Mouse (Mus musculus): Measurements from ENCODE around the gene Lmf1.

The Lmf1 gene

DNA sequence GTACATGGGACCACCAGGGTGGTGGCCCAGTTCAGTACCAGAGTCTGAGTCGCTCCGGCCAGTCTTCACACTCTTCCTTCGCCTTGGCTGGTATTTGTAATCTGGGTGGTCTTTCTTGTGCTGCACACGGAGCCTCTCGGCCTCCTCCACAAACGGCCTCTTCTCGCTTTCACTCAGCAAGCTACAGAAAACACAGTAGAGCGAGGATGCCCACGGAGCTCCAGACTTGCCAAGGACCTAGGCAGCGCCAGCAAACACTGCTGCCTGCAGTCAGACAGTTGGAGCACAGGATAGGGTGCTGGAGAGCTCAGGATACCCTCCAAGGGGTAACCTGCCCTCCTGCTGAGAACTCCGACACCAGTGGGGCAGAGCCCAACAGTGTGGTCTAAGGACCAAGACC is 10.0 kb upstream of the Lmf1 start:
- DNase-seq, result no peak

DNA sequence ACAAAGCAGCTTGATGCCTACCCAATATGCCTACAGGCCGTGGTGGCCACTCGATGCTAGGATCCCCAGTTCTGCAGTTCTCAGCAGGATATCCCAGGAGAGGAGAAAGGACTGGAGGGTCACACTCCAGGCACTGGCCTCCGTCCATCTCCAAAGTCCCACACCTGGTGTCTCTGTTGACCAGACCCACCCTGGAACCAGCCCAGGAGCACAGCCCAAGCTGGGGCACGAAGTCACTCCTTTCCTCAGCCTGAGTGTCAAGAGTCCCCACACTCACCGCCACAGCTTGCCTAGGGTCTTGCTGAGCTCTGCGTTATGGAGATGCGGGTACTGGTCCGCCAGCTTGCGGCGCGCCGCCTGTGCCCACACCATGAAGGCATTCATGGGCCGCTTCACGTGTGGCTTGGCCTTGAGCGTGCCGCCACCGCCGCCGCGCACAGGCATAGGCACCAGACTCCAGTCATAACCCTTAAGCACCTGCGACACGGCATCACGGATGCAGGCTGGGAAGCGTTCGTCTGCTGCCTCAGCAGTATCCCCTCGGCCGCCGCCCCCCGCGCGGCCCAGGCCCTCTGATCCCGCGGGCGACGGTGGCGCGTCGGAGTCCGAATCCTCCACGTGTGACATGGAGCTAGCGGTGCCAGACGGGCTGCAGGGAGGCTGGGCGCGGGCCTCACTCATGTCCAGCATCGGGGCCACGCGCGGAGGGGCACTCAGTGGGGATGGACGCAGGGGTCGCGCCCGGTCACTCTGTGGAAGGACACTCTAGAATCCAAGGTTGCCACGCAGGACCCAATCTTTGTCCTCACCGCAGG is 8.8 kb upstream of the Lmf1 start:
- DNase-seq, result peak in 1 of 2 experiments; percentile 50

DNA sequence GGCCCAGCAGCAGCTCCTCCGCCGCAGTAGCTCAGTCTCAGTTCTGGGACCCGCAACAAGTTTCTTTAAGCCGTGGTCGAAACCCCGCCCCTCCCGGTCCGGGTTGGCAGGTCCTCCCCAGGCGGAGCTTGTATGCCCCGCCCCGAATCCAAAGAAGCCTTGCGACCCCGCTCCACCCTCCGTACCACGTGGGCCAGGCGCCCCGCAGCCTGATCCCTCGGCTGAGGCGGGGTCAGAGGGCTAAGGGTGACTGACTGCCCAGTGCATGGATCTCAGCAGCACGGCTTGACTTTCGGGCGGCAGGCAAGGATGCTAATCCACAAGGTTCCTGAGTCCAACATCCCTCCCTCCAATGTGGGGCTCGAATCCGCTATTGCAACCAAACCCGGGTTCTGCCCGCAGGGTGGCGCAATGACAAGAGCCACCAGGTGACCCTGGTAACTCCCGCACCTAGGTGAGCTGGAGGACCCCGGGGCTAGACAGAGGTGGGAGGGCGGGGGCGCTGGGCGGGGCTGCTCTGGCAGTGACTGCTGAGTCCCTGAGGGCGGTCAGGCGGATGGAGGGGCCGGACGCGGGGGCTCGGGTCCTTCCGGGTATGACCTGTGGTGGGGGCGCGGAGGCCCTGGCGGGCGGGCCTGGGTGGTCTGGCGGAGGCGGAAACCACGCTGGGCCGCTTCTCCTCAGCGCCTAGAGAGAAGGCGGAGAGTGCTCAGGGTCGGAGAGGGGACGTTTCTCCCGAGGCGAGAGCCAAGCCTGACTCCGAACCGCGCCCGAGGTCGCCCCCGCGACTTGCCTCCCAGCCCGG is 8.0 kb upstream of the Lmf1 start, which contains the start of gene Sox8:
Sox8 (minus strand) TSS at position 39 of the 805 bp plus-strand sequence.
- peak; percentile 73 to 74 for DNase-seq

DNA sequence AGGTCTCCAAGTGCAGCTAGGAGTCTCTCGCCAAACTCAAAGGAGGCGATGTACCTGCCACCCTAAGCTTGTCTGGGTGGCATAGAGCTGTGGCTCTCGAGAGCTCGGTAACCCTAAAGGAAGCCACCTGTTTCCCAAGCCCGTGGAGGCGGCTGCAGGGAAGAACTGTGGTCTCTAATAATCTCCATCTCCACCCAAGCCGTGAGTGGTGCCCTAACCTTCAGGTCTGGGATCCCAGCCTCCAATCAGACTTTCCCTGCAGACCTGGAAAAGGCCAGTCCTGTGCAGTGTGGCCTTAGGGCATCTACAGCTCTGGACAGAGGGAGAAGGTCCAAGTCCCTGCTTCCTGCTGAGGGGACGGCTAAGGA is 7.4 kb upstream of the Lmf1 start:
- DNase-seq, result no peak

DNA sequence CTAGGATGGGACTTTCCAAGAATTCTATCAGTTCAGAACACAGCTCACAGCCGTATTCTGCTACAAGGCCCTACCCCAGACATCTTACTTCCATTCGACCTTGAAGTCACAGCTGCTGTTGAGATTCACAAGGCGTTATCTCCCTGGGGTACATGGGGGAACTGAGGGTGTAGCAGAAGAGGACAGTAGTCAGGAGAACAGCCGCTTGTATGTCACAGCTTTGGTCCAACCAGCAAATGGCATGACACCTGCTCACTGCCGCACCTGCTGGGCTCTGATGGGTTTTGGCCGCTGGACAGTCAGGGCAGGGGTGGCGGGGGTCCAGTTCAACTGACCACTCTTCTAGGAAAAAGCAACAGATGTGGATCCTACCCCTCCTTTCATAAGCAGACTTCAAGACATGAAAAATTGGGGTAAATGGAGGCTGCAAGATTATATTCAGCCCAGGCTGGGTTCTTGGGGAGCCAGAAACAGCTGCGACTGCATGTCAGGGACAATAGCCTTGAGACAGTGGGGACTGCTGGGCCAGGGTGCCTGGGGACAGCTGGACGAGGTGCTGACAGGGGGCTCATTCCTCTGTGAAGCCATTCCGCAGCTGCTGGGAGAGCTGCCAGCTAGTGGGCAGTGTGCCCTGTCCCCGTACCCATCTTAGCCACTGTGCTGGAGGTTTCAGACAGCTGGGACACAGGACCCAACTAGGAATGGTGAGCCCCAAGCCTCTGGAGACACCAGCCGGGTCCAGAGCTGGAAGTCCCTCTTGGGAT is 3.5 kb upstream of the Lmf1 start:
- peak in 1 of 2 experiments; percentile 58 for DNase-seq

DNA sequence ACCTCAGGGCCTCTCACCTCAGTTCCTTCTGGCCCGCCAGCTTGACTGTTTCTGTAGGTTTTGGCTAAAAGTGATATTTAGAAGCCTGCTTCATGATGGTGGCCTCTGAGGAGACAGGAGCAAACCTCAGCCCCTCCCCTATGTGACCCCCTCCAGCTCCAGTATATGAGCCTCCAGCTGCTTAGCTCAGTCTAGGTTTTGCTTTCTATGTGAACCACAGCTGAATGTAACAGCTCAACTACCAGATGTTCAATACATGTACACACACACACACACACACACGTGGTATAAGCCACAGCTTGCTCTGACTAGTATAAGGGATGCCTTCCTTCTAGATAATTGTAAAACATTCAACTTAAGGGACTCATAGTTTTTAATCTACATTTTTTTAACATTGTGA is 2.9 kb upstream of the Lmf1 start:
- no peak for DNase-seq

DNA sequence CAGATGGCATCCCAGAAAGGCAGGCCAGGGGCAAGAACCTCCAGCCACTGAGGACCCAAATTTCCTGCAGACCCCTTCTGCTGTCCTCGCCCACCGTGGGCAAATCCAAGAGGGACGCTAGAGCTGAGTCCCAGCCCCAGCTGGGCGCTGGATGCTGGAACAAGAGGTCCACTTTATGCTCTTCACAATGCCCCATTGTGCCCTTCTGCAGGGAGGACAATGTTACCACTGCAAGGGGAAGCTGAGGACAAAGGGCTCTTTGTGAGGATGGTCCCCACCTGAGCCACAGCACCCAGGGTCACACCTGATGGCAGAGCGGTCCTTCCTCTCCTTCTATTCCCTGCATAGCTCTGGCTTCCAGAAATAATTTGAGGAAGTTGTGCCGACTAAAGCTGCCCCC is 1.6 kb upstream of the Lmf1 start:
- DNase-seq, result no peak

DNA sequence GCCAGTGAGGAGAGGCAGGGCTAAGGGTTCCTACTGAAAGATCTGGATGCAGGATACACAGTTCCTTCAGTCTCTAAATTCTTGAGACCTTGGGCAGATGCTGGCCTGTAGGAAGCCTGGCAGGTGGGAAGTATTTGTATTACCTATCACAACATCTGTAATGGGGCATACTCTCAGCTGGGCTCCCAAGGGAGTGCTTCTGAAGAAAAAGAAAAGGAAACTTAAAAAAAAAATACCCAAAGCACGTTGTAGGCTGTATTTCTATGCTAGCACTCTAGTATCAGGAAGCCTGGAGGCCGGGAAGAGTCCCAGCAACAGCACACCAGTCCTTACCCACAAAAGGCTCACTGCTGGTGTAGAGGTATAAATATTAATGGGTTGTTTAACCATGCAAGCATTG is 1.2 kb upstream of the Lmf1 start:
- no peak for DNase-seq

DNA sequence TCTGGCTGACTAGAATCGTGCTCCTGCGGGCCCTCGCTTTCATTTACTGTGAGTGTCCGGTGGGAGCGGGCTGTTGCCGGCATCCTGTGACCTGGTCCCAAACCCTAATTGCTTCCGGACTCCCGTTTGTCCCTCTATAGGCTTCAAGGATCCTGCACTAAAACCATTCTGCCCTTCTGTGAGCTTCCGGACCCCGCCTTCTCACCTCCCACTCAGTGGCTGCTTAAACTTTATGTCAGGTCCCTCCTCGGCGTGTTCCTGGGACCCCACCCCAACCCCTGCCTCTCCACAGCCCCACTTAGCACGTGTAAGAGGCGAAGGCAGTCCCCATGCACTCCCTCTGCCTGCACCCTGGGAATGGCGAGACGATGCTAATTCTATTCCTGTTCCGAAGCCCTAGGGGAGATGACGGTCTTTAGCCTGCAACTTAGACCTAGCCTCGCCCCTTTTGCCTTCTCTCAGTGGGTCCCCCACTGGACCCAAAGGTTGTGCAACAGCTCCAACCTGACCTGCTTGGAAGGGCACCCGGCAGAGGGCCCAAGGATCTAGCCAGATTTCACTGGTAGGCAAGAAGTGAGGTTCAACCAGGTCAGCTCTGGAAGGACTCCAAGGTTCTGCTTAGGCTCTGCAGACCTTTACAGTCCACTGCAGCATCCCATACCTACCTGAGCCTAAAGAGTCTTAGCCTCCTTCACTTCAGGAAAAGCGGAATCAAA is 605 bp downstream of the Lmf1 start:
- DNase-seq, result peak in 1 of 2 experiments; percentile 32

DNA sequence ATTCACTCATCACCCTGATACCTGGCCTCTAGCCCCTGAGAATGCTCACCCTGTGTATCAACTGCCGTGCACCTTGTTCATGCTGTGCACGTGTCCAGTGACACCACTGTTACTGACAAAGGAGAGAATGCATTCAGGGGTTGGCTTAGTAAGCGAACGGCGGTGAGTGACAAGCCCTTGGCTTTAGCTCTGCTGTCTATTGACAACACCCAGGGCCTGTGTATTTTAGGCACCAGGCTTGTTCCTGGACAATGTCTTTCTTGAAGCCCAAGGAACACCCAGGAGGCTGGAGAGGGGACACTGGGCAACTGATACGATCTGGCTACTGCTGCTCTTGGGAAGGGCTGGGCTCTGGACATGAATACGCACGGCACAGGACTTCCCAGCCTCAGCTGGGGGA is 3.2 kb downstream of the Lmf1 start:
- DNase-seq, result no peak

DNA sequence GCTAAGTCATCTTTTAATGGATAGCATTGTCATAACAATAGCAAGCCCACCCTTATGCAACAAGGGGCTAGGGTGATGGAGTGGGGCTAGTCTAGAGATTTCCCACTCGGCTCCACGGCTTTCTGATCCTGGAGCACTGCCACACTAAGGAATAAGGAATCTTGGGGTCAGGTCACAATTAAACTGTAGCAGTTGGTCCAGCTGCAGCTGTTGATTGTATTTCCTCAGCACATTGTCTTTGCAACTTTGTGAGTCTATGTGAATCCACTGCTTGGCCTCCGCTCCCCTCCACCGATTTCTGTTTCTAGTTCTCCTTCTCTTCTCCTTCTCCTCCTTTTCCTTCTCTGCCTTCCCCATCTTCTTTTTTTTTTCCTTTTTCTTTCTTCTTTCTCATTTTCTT is 4.2 kb downstream of the Lmf1 start:
- no peak for DNase-seq

DNA sequence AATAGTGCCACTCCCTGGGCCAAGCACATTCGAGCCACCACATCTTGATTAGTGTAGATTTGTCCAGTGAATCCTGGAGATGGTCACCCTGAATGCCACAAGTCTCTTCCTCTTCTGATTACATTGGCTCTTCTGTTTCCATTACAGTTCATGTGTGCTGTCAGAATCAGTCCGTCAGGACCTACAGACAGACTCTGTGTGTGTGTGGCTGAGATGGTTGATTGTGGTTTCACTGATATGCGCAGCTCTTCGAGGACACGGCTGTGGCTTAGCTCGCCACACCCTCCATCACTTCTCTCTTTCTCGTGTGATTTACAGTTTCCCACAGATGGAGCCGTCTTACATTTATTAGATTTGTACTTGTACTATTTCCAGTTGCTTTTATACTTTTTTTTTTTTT is 5.0 kb downstream of the Lmf1 start:
- no peak for DNase-seq

DNA sequence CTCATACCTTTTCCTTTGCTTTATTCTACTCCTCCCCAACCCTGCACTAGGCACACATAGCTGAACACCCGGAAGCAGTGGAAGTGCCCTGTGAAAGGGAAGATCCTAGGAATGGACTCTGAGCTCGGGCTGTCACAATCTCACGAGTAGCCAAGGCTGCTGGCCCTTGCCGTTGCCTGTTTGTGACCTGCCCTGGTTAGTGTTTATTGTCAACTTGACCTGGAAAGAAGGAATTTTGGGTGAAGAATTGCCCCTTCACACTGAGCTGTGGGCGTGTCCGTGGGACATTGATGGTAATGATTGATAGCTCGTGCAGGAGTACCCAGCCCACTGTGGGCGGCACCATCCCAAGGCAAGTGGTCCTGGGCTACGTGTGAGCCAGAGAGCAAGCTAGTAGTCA is 5.8 kb downstream of the Lmf1 start:
- no peak for DNase-seq

DNA sequence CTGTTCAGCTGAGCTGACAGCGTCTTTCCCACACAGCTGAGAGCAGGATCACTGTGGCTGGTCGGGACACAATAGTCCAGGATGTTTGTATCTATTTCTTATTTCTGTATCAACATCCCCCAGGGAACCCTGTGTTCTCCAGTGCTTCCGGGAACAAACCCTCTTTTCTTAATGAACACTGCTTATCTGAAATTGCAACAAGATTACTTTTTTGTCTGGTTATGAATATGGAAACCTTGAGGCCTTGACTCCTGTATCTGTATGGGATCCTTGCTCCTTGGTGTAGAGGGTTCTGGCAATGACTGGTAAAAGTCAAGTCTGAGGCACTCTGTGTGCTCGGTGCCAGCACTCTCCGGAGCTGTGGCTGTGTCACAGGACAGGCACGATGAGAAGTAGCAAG is 11.2 kb downstream of the Lmf1 start:
- DNase-seq, result no peak

DNA sequence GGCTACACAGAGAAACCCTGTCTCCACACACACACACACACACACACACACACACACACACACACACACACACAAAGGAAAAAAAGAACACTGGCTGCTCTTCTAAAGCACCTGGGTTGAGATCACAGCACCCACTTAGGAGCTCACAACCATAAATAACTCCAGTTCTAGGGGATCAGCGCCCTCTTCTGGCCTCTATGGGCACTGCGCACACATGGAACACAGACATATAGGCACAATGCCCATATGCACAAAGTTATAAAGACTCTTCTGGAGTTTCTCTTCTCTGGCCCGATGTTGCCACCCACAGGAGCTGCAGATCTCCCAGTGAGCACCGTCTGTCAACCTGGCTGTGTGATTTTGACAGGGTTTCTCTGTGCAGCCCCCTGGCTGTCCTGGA is 12.1 kb downstream of the Lmf1 start:
- DNase-seq, result no peak

DNA sequence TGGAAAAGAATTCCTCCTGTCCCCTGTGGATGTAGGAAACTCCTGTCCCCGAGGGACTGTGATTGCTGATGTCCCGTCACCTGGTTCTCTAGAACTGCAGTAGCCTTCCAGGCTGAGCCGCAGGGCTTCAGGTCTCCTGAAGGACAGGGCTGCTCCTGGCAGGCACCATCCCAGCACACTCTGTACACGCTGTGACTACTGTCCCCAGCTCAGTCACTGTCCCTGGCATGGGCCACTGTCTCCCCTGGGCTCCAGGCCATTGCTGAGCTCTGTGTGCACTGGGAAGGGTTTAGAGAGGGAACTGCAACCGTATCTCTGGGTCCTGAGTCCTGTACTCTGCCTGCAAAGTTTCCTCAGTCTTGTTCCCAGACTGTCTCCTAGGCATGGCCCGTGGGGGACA is 13.5 kb downstream of the Lmf1 start:
- no peak for DNase-seq

DNA sequence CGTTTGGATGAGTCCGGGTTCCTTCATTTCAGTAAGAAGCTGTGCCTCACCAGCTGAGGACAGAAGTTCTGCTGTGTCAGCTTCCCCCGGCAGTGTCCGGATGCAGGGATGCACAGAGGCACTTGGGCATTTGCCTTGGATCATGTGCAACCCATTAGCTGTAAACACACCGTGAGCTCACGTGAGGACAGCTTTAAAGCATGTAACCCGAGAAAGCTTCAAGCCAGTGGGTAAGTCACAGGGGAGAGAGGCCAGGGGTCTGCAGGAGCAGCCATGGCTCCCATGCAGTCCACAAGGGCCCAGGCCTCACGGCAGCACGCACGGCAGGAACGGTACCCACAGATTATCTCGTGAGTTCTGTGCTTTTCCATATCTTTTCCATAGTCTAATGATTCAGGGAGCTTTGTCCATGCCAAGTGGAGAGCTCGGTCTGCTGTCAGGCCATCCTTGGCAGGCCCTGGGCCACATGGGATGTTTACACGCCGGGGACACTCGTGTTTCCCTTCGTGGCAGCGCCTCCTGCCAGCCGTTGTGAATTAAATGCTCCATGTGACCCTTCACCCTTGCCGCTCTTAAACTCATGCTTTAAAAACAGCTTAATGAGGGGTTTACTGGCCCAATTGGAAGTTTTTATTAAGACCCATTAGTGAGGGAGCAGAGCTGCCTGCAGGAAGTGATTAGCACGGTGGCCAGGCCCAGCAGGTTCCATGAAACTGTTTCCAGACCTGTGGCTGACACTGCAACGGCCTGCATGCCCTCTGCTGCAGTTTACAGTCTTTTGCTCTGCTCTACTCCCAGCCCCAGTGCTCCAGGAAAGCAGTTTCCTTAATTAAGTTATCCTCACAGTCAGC is 14.8 kb downstream of the Lmf1 start:
- DNase-seq, result no peak

DNA sequence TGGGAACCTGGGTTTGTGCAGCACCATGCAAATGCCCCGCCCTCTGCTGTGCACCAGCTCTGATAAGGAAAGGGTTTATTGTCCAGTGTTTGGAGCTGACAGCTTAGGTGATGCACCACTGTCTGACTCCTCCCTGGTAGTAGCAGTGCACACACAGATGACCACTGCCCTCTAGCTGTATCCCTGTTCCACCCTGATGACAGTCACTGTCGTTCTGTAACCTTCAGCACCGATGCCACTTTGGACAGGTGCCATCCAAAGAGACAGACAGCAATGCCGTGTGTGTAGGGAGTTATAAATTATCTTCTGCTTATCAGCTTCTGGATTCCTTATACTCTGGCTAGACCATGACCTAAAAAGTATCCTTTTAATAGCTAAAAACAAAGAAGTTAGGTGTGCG is 16.6 kb downstream of the Lmf1 start:
- DNase-seq, result peak in 1 of 2 experiments; percentile 35

DNA sequence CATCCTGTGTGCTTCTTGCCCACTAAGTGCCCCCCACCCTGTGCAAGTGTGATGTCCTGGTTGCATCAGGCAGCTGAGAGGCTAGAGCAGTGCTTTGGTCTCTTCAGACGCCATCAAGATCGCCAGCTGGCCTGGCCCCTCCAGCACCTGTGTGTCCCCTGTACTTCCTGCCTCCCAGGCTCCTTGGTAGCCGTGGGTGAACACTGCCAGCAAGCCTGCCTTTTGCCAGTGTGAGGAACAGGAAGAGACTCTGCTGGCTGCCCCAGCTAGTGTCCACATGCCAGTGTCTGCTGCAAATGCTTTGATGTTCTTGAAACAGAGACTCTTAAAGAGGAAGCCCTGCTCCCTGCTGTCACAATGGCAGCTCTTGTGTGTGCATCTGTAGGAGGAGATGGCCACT is 18.7 kb downstream of the Lmf1 start:
- peak; percentile 52 to 57 for DNase-seq

DNA sequence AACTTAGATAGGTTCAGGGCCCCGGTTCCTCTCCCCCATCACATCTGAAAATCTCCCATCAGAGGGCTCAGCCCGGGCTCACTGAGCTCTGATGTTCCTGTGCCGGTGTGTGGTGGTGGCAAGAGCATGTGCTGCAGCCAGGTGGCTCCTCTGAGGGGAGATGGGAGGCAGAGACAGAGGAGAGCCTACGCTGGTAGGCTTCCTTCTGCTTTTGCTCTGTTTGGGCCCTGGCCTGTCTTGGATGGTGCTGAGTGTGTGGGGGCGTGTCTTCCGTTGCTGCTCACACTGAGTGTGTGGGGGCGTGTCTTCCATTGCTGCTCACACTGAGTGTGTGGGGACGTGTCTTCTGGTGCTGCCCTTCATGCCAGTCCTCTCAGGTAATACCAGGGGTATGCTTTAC is 23.5 kb downstream of the Lmf1 start:
- no peak for DNase-seq

DNA sequence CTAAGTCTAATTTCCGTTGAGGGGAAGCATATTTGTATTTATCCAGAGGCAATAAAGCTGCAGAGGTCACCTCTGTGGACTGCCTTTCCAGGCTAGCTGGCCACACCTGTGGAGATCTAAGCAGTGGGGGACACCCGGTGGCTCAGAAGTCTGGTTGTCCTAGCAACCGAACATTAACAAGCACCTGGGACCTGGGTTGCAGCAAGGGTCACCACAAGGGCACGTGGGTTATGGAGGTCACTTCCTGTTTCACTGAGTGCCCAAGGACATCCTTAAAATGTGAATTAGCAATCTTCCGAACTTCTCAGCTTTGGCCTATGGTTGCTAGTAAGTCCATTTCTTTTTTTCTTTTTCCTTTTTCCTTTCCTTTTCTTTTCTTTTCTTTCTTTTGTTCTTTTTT is 25.3 kb downstream of the Lmf1 start:
- DNase-seq, result no peak

Measured in cerebellum, postnatal 14 days (tissue).